ENCODE assay signal across 8 mouse cellular contexts in the genomic region with DNA sequence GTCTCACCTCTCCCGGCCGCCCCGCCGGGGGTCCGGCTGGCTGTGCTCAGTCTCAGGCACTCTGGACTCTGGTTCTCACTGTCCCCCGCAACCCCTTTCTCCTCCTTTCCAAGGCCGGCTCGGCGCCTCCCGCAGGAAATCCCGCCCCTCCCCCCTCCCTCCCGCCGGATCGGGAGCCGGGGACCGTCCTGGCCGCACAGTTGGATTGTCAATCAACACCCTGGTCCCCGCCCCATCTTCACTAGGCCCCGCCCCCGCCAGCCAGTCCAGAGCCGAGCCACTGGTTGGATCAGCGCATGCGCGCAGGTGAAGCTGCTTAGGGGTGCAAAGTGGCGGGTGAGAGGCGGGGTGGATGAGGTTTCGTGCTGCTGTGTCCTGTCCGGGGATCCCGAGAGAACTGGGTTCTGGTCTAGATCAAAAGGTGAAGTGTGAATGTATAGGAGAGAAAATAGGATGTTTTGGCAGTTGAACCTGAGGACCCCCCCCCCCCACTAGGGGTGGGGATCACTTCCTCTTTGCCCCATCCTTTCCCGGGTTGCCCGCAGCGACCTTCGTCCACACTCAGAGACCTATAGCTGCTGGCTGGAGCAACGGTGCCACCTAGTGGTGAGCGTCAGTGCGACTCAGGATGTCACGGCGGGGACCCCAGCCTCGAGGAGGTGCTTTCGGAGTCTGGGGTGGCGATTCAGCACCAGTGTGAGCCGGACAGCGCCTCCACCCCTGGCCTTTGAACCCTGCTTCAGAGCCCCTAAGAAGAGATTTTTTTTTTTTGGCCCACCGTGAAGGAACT. TPM values are rescaled to one million over a fixed set of nuclear protein-coding genes. Genes with fewer than 3 reads are reported as not detected.
DNase-seq lines count a peak whose midpoint lies in the region; ATAC-seq and TF ChIP-seq lines count a peak whose summit lies in the region.

A gene (minus strand): TSS at position 133 of the 790 bp plus-strand sequence.

- WGBS in hindbrain, postnatal 0 days: under 1% methylated on average over 44 of the region's 44 CpGs

- peak; percentile 97 for DNase-seq in WW6 (ENCODE audit: low read depth, low spot score)
- peak; percentile 96 to 98 for DNase-seq in cerebellum, postnatal 4 days (ENCODE audit: low spot score in 2 of 2)
- DNase-seq in gastrocnemius, adult 2 months: peak; percentile 98
- DNase-seq in hindbrain, postnatal 0 days (ENCODE audit: low spot score): peak; percentile 95
- DNase-seq in left cerebral cortex, adult 2 months (ENCODE audit: extremely low spot score in 1 of 2, low spot score in 2 of 2): peak; percentile 88 to 90
- DNase-seq in right cerebral cortex, adult 2 months (ENCODE audit: low spot score in 2 of 2): peak; percentile 87
- DNase-seq in urinary bladder, postnatal 14 days (ENCODE audit: low spot score): peak; percentile 98

- H3K36me3 ChIP-seq in hindbrain, postnatal 0 days (ENCODE audit: insufficient read depth, low read length): no peaks in the 10 kb centered on the region

- H3K4me1 ChIP-seq in hindbrain, postnatal 0 days (ENCODE audit: insufficient read depth, low read length): peaks cover 20% of the 10 kb centered on the region

- intact Hi-C loops in gastrocnemius, adult 2 months (cut with DNase I): loop anchor here (1.0 to 5.0 kb wide), 4 partner anchors 35 to 181 kb away; no protein-coding TSS in a partner anchor
- intact Hi-C loops in left cerebral cortex, adult 2 months (cut with DNase I): loop anchor here (1.0 to 10.0 kb wide), 5 partner anchors 33 to 319 kb away; a partner anchor contains a TSS

- ATAC-seq in hindbrain, postnatal 0 days: peak; percentile 92
- peak; percentile 92 for ATAC-seq in megakaryocyte, adult 5-6 weeks (ENCODE audit: poor library complexity, severe bottlenecking)

- H3K27ac ChIP-seq in gastrocnemius, adult 2 months: peak within 1 kb of the TSS; percentile 92
- H3K27ac ChIP-seq in hindbrain, postnatal 0 days: peak within 1 kb of the TSS; percentile 43; the same call in 1 of the 2 replicates
- peak within 1 kb of the TSS; percentile 66 for H3K27ac ChIP-seq in left cerebral cortex, adult 2 months

- no peaks in the 10 kb centered on the region for H3K27me3 ChIP-seq in hindbrain, postnatal 0 days (ENCODE audit: insufficient read depth, low read length)

- TF ChIP-seq CTCF in gastrocnemius, adult 2 months (IDR thresholded peaks at IDR 0.05): peak; percentile 96
- peak; percentile 99 for TF ChIP-seq CTCF in hindbrain, postnatal 0 days (IDR thresholded peaks at IDR 0.05; ENCODE audit: low read depth)
- peak; percentile 93 for TF ChIP-seq CTCF in left cerebral cortex, adult 2 months (IDR thresholded peaks at IDR 0.05)

- peak within 1 kb of the TSS; percentile 91 for H3K4me3 ChIP-seq in gastrocnemius, adult 2 months
- H3K4me3 ChIP-seq in hindbrain, postnatal 0 days (ENCODE audit: low read length): peak within 1 kb of the TSS; percentile 88
- peak within 1 kb of the TSS; percentile 73 for H3K4me3 ChIP-seq in left cerebral cortex, adult 2 months

- no peaks in the 10 kb centered on the region for H3K9me3 ChIP-seq in hindbrain, postnatal 0 days (ENCODE audit: low read length)

- H3K9ac ChIP-seq in hindbrain, postnatal 0 days (replicated peaks; ENCODE audit: low read length): peak within 1 kb of the TSS; percentile 72

- H3K4me2 ChIP-seq in hindbrain, postnatal 0 days (ENCODE audit: low read depth, low read length): peak within 1 kb of the TSS; percentile 95

RNA-seq across cellular contexts. Expression of the gene that starts here (rescaled TPM):
- total RNA-seq in gastrocnemius, adult 2 months (2021): 10 to 100 TPM; 14.5 to 19.2 TPM
- 24.4 and 39.2 TPM in 2 replicates for total RNA-seq in hindbrain, postnatal 0 days (2014; rRNA removed)
- polyA plus RNA-seq in hindbrain, postnatal 0 days (2015; fragmentation: Nextera tagmentation; extraction: Ambion mirVana): 7.7 and 8.0 TPM in 2 replicates
- total RNA-seq in left cerebral cortex, adult 2 months (2021): 10 to 100 TPM; 18.1 to 18.8 TPM
- 1.6 and 2.5 TPM in 2 replicates for total RNA-seq in megakaryocyte, adult 5-6 weeks (2015)
- 1.7 and 3.0 TPM in 2 replicates for total RNA-seq in megakaryocyte, adult 5-6 weeks (2017)

Comparison
In these comparisons a context has a peak if more than half of its experiments do, and no peak if none do; other contexts are left out.
1. Peak in every context shown above with its lines: DNase-seq, ATAC-seq, H3K4me3 ChIP-seq and H3K27ac ChIP-seq.